Mouse (Mus musculus) heart, postnatal 0 days (tissue): Measurements from ENCODE around the gene 4632433K11Rik.

ENCODE experiments used
- CTCF ChIP-seq: IDR thresholded peaks from 2 replicates; pipeline ENCODE4 v1.5.1; 2016; ENCODE audit warnings: antibody characterized with exemption, control low read depth, low read depth
- EP300 ChIP-seq: IDR thresholded peaks from 2 replicates; pipeline ENCODE4 v1.6.1; 2016; ENCODE audit warnings: antibody characterized with exemption, low read depth

DNA sequence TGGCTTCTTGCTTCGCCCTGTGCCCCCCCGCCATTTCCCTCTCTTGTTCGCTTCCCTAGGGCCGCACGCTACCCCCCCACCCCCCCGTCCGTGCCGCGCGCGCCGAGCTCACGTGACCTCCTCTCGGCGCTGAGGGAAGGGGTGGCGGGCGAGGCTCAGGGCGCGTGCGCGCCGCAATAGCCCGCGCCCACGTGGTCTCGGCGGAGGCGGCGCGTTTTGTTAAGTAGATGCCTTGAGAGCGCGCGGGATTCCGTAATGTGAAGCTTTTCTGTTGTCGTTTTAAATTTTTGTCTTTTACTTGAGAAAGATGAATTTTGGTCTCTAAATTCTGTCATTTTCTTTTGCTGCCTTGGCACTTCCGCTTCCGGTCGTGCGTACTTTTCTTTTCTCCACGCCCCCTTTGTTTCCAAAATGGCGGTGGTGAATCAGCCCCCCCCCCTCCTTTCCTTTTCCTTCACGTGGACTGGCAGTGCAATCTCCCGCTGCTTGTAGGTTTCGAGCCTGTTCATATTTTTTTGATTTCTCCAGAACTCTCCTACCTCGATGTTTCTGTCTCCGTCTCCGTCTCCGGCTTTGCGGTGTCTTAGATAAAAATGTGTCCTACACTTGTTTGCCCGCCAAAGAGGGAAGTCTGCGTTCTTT, 28.6 kb downstream of the 4632433K11Rik start:
- TF ChIP-seq CTCF = no peak
- TF ChIP-seq EP300 = peak; percentile 53; the same call in 1 of the 2 replicates
